Mouse (Mus musculus) midbrain, embryonic 16.5 days (tissue): ENCODE measurements around the gene Eif4b. TPM values are rescaled to one million over a fixed set of nuclear protein-coding genes. Genes with fewer than 3 reads are reported as not detected.
"Not testable (repeated sequence)": the region's sequence is repeated elsewhere in the genome, so short reads cannot be mapped to it uniquely, and the experiment has no call there.

Source experiments
- ATAC-seq: fragments of 200-750 bp; cut with Nextera tagmentation; 2 replicates; pipeline ENCODE4 v1.8.0; 2017; ENCODE audit warnings: moderate TSS enrichment
- H3K27ac ChIP-seq: fragments of 300-500 bp; sonication (generic); 2 replicates; pipeline ENCODE4 v1.5.1; 2014; ENCODE audit warnings: mild to moderate bottlenecking, low read length, mixed read lengths
- H3K27me3 ChIP-seq: fragments of 300-500 bp; sonication (generic); 2 replicates; pipeline ENCODE4 v1.6.1; 2014; ENCODE audit warnings: low read depth, low read length, mixed read lengths; ENCODE audit not compliant: control insufficient read depth, insufficient read depth
- H3K36me3 ChIP-seq: fragments of 300-500 bp; sonication (generic); 2 replicates; pipeline ENCODE4 v1.6.1; 2014; ENCODE audit warnings: mild to moderate bottlenecking, low read length, moderate library complexity, mixed read lengths; ENCODE audit not compliant: control insufficient read depth, insufficient read depth
- H3K4me1 ChIP-seq: fragments of 300-500 bp; sonication (generic); 2 replicates; pipeline ENCODE4 v1.6.1; 2014; ENCODE audit warnings: mild to moderate bottlenecking, low read length, mixed read lengths; ENCODE audit not compliant: control insufficient read depth, insufficient read depth
- H3K4me2 ChIP-seq: fragments of 300-500 bp; sonication (generic); 2 replicates; pipeline ENCODE4 v1.6.1; 2014; ENCODE audit warnings: mild to moderate bottlenecking, low read length, mixed read lengths
- H3K4me3 ChIP-seq: fragments of 300-500 bp; sonication (generic); 2 replicates; pipeline ENCODE4 v1.5.1; 2014; ENCODE audit warnings: low read depth, mild to moderate bottlenecking, low read length, moderate library complexity, mixed read lengths
- H3K9ac ChIP-seq: fragments of 300-500 bp; sonication (generic); 2 replicates; pipeline ENCODE4 v1.6.1; 2014; ENCODE audit warnings: low read depth, low read length, mixed read lengths
- H3K9me3 ChIP-seq: fragments of 300-500 bp; sonication (generic); replicated peaks from 2 replicates; pipeline ENCODE4 v1.6.1; 2014; ENCODE audit warnings: mild to moderate bottlenecking, low read length, mixed read lengths; ENCODE audit not compliant: control insufficient read depth, poor library complexity, severe bottlenecking
- WGBS: fragments of 180-500 bp; shearing (Covaris S2); extraction: QIAGEN DNeasy Blood & Tissue Kit; methylation state at CpG from one replicate; pipeline ENCODE4 v1.1.7; 2014; 5-methylcytosine and 5-hydroxymethylcytosine counted together
- polyA plus RNA-seq: library from polyadenylated mRNA; unstranded; fragments of >200 nt; fragmentation: Nextera tagmentation; extraction: Ambion mirVana; gene quantifications from 2 replicates; pipeline ENCODE4 v1.2.1, GENCODE M21; 2015

Gene Eif4b
- polyA plus RNA-seq, 1 experiment from 2014 or later = 87.3 TPM

GRCm38 (mm10) chr15:102072963-102073558 is 512 bp upstream of the Eif4b start:
- WGBS = 17% methylated on average over 6 of the region's 6 CpGs
- no peaks in the 10 kb centered on the region for H3K9me3 ChIP-seq
- H3K4me1 ChIP-seq = peaks cover 21% of the 10 kb centered on the region
- H3K36me3 ChIP-seq = no peaks in the 10 kb centered on the region
- peak; percentile 49 for ATAC-seq
- no peaks in the 10 kb centered on the region; the same call in 1 of the 2 replicates for H3K27me3 ChIP-seq
- H3K9ac ChIP-seq = peak overlapping the region; percentile 40; the same call in 1 of the 2 replicates
- H3K4me2 ChIP-seq = peak overlapping the region; percentile 55
- H3K4me3 ChIP-seq = peak overlapping the region; percentile 93
- H3K27ac ChIP-seq = peak overlapping the region; percentile 95

- ATAC-seq = peak; percentile 66
- H3K4me2 ChIP-seq = peak overlapping the region; percentile 78
- H3K4me1 ChIP-seq = peaks cover 21% of the 10 kb centered on the region
- peak overlapping the region; percentile 95 for H3K27ac ChIP-seq
- WGBS = under 1% methylated on average over 56 of the region's 57 CpGs
- peak overlapping the region; percentile 95 for H3K9ac ChIP-seq
- H3K36me3 ChIP-seq = no peaks in the 10 kb centered on the region
- H3K4me3 ChIP-seq = peak overlapping the region; percentile 93
- no peaks in the 10 kb centered on the region for H3K9me3 ChIP-seq
- no peaks in the 10 kb centered on the region; the same call in 1 of the 2 replicates for H3K27me3 ChIP-seq
These were observed 628 bp downstream of the Eif4b start for GRCm38 (mm10) chr15:102074070-102074731.

GRCm38 (mm10) chr15:102074876-102075585 is 1.5 kb downstream of the Eif4b start:
- H3K27ac ChIP-seq = no peak overlapping the region
- ATAC-seq = no peak
- H3K9me3 ChIP-seq = no peaks in the 10 kb centered on the region
- H3K4me2 ChIP-seq = peak overlapping the region; percentile 78
- H3K4me1 ChIP-seq = peaks cover 21% of the 10 kb centered on the region
- WGBS = 13% methylated on average over 11 of the region's 11 CpGs
- no peaks in the 10 kb centered on the region for H3K36me3 ChIP-seq
- H3K27me3 ChIP-seq = no peaks in the 10 kb centered on the region; the same call in 1 of the 2 replicates
- H3K9ac ChIP-seq = peak overlapping the region; percentile 95
- H3K4me3 ChIP-seq = peak overlapping the region; percentile 93

GRCm38 (mm10) chr15:102077111-102077677 is 3.6 kb downstream of the Eif4b start:
- H3K9me3 ChIP-seq = no peaks in the 10 kb centered on the region
- no peak overlapping the region for H3K9ac ChIP-seq
- WGBS = 92% methylated on average over 2 of the region's 2 CpGs
- H3K27ac ChIP-seq = no peak overlapping the region
- H3K4me1 ChIP-seq = peaks cover 21% of the 10 kb centered on the region
- H3K27me3 ChIP-seq = no peaks in the 10 kb centered on the region
- no peak overlapping the region for H3K4me2 ChIP-seq
- no peak for ATAC-seq
- H3K36me3 ChIP-seq = no peaks in the 10 kb centered on the region
- H3K4me3 ChIP-seq = no peak overlapping the region

GRCm38 (mm10) chr15:102079221-102079620 is 5.6 kb downstream of the Eif4b start:
- ATAC-seq = no peak
- Histone ChIP-seq H3K4me3 (no peak overlapping the region), H3K4me2 (no peak overlapping the region), H3K36me3 (peaks cover 2% of the 10 kb centered on the region), H3K9me3 (no peaks in the 10 kb centered on the region), H3K4me1 (peaks cover 18% of the 10 kb centered on the region), H3K9ac (no peak overlapping the region), H3K27me3 (no peaks in the 10 kb centered on the region), H3K27ac (no peak overlapping the region)
- 88% methylated on average over 4 of the region's 4 CpGs for WGBS

GRCm38 (mm10) chr15:102079924-102080323 is 6.4 kb downstream of the Eif4b start:
- not testable (repeated sequence) for H3K36me3 ChIP-seq, H3K9ac ChIP-seq, H3K27me3 ChIP-seq, H3K27ac ChIP-seq, H3K4me2 ChIP-seq, H3K9me3 ChIP-seq, ATAC-seq, H3K4me3 ChIP-seq
- WGBS = 80% methylated on average over 8 of the region's 8 CpGs
- peaks cover 14% of the 10 kb centered on the region for H3K4me1 ChIP-seq

GRCm38 (mm10) chr15:102080429-102080828 is 6.9 kb downstream of the Eif4b start:
- WGBS = 74% methylated on average over 2 of the region's 2 CpGs
- Histone ChIP-seq H3K4me3 (no peak overlapping the region), H3K9me3 (no peaks in the 10 kb centered on the region), H3K27me3 (no peaks in the 10 kb centered on the region), H3K4me2 (no peak overlapping the region), H3K36me3 (peaks cover 8% of the 10 kb centered on the region), H3K27ac (no peak overlapping the region), H3K4me1 (peaks cover 9% of the 10 kb centered on the region), H3K9ac (no peak overlapping the region)
- no peak for ATAC-seq

- peaks cover 20% of the 10 kb centered on the region for H3K36me3 ChIP-seq
- 93% methylated on average over 4 of the region's 4 CpGs for WGBS
- ATAC-seq = no peak
- no peaks in the 10 kb centered on the region for H3K4me1 ChIP-seq
- H3K9me3 ChIP-seq = no peaks in the 10 kb centered on the region
- no peaks in the 10 kb centered on the region for H3K27me3 ChIP-seq
- no peak overlapping the region for H3K27ac ChIP-seq
- H3K4me3 ChIP-seq = no peak overlapping the region
- H3K9ac ChIP-seq = no peak overlapping the region
- H3K4me2 ChIP-seq = no peak overlapping the region
These were observed 8.6 kb downstream of the Eif4b start for GRCm38 (mm10) chr15:102082148-102082547.
